Mouse (Mus musculus) adrenal gland, adult 8-10 months (tissue): ENCODE measurements around the gene Hexim1. TPM values are rescaled to one million over a fixed set of nuclear protein-coding genes. Genes with fewer than 3 reads are reported as not detected.

Experiments used
- DNase-seq: peaks from one replicate; pipeline ENCODE4 v3.0.0; 2022
- total RNA-seq, 4 experiments: library from RNA; stranded (reverse); gene quantifications; 2 replicates each; pipeline ENCODE4 v1.2.4; 2022

Gene Hexim1
- total RNA-seq: 10 to 100 TPM; 75.2 to 90.2 (median 86.0) TPM

DNA sequence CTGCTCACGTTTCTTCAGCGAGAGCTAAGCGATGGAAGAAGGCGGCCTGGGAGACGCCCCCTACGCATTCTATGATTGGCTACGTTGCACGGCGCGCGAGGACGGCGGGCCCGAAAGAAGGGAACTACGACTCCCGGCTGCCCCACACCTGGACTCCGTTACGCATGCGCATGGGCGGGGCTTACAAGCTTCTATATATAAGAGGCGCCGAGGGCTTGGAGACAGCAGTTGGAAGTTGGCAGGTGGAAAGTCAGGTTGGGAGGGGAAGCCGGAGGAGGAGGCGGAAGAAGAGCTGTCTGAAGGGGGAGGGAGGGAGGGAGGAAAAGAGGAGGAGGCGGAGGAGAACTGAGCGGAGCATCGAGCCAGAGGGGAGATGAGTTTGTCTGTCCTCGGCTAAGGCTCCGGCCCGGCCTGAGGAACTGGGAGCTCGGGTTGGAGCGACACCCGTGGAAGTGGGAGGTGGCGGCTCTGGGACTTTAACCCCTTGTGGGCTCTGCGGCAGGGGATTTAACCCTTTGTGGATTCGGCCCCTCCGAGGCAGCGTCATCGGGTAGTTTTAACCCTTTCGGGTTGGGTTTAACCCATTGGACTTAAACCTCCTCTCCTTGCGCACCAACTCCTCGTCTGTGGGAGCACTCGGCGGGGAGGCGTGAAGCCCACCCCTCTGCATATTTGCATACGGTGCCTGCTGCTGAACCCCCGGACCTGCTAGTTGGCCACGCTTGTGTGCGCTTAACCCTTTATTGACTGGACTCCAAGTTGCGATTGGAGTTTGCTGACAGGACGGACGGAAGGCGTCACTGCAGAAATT is at the start of gene Hexim1:
Gene Hexim1, plus strand, starts transcription at position 224 of the 811 bp plus-strand sequence.
- peak; percentile 100 for DNase-seq

DNA sequence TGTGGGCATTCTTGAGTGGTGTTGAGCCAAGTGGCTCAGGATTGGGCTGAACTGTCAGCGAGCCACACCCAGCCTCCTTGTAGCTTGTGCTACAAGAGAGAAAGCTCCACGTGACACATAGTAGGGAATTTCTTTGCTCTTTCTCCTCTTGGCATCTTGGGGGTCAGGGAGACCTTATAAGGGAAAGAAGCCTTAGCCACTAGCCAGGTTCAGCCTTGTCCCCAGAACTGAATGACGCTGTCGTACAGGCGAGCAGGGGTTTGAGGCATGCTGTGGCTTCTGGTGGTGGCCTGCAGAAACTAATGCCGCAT is 49.0 kb upstream of the Hexim1 start:
- no peak for DNase-seq

DNA sequence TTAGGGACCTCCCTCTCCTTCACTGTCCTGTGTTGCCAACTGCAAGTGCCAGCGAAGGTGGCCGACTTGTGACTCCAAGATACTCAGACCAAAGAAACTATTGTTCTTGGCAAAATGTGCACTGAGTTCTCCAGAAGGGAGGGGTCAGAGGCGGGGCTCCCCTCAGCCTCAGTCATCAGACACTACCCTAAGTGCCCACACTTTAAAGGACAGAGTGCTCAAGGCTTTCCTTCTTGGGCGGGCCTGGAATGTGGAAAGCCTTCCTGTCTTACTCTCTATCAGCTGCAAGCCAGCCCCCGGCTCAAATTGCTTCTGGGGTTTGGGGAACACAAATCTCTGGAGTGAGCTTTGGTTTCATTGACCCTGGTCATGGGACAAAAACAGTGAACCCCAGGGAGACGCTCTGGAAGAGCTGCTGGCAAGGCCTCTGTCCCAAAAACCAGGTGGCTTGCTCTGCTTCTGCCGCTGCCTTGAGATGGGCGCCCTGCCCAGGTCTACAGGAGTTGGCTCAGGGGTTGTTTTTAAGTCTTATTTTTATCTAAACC is 48.5 kb upstream of the Hexim1 start:
- DNase-seq: no peak

DNA sequence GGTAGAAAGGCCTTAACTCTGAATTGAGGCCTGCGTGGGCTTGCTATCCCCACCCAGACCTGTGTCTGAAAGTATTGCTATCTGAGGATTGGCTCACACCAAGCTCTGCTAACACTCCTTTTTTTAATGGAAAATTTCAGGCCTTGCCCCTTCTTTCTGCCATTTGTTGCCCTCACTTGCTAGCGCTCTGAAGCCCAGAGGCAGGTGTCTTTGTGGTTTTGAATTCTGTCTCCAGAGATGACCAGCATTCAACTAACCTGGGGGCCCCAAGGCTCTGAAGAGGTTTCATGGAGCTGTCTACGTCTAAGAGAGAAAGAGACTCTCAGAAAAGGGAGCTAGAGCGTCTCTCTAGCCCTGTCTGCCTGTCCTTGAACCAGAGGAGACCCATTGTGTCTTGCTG is 47.8 kb upstream of the Hexim1 start:
- no peak for DNase-seq

DNA sequence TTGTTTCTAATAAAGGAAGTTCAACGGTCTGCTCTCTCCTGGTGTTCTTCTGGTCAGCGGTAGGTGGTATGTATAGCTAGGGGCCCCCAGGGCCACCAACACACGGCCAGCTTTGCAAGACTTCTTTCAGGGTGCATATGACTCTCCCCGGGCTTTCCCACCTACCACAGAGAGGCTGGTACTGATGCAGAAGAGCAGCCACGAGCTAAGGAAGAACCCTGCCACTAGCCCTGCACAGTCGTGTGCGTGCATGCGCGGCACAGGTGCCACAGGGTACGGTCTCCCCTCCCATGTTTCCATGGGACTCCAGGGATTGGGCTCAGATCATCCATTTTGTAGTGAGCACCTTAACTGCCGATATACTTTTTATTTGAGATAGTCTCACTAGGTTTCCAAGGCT is 47.1 kb upstream of the Hexim1 start:
- no peak for DNase-seq

DNA sequence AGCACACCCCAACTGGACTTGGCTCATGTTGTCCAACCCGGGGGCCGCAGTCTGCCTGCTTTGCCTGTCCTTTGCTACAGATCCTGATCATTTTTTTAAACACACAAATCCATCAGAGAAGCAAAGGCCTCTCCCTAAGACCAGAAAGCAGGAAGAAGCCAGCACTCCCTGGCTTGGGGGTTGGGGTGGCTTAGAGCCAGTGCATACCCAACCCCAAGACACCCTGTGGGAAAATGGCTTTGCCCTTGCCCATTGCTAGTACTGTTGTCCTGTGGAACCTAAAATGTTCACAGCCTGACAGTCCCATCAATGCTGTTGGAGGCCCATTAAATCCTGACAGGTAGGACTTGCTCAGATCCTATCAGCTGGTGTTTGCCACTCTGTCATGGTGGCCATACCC is 46.3 kb upstream of the Hexim1 start:
- no peak for DNase-seq

DNA sequence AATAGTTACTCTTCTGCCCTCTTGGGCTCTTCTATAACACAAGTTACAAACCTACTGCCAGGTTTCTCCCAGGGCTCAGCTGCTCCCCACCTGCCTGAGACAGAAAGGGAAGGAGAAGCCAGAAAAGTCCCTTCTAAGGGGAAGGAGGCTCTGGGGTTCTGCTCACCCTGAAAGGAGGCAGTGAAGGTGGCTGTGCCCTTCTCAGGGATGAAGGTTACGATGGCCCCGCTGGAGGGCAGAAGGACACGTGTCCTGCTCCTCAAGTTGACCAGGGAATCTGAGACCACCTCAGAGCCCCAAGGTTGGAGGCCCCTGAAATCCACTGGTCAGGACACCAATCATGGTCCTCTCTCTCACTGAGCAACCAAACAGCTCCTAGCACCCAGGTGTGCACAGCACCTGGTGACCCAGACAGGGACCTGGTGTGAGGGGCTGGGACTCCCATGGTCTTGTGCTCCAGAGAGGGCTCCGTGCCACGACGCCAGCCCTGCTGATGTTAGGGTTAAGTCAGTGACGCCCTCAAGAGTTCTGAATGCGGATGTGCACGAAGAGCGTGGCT is 45.6 kb upstream of the Hexim1 start:
- DNase-seq: no peak

DNA sequence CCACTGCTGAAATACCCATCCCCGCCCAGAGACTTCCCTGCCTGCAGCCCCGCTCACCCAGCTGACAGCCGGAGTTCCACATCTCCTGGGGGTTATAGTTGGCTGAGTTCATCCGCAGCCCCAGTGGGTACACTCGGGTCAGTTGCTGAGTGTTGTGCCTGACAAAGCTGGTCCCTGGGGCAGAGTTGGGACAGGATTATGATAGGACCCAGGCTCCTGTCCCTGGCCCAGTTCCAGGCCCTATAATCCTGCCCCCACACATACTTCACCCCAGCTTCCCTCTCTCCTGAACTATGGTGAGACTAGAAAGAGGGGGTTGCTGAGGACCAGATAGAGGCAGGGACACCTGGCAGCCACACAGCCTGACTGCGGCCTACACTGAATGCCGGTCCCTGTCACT is 42.4 kb upstream of the Hexim1 start:
- DNase-seq: no peak

DNA sequence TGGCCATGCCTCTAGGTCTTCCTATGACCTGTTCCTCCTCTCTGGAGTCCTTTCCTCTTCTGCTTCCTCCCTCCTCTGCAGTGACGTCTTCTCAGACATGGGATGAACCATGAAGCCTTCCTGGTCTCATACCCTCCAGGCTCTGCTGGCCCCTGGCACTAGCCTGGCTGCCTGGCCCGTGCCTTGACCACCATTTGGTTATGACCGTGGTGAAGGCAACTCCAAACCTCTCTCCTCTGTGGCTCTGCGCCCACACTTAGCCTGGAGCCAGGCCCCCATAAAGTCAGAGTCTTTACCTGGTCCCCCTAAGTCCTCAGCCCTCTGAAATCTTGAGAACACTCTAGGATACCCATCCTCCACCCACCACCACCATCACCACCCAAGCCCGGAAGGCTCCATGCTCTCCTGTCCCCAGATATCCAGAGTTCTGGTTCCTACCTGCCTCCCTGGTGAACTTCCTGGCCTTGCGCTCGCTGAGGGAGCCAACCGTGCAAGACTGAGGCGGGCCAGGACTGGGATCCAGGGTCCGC is 41.8 kb upstream of the Hexim1 start:
- DNase-seq: no peak

DNA sequence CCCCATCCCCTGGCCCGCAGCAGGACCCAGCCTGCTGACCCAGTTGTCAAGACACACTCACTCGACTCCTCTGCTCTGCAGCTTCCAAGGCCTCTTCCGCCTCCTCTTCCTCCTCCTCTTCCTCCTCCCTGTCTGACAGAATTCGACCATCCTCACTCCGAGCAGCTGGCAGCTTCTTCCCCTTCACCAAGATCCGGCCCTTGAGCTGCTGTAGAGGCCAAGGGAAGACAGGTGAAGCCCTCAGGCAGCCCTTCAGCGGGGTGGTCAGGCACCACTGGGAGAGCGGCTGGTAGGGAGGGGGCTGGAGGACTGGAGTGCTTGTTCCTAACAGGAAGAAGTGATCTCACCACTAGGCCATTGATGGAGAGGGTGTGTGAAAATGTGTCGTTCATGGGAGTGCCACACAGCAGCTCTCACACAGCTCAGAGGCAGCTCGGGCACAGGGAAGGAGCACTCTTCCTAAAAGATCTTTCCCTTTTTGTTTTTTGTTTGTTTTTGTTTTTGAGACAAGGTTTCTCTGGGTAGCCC is 41.2 kb upstream of the Hexim1 start:
- no peak for DNase-seq

DNA sequence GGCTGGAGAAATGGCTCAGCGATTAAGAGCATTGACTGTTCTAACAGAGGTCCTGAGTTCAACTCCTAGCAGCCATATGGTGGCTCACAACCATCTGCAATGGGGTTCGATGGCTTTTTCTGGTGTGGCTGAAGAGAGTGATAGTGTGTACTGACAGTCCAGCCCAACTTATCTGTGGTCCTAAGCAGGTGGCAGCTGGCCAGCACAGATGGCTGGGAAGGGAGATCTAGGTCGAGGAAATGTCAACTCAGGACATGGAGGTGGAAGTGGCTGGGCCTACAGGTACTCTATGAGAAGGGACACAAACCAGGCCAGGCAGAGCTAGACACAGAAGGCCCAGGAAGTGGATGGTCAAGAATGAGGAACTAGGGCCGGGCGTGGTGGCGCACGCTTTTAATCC is 40.0 kb upstream of the Hexim1 start:
- DNase-seq: no peak

DNA sequence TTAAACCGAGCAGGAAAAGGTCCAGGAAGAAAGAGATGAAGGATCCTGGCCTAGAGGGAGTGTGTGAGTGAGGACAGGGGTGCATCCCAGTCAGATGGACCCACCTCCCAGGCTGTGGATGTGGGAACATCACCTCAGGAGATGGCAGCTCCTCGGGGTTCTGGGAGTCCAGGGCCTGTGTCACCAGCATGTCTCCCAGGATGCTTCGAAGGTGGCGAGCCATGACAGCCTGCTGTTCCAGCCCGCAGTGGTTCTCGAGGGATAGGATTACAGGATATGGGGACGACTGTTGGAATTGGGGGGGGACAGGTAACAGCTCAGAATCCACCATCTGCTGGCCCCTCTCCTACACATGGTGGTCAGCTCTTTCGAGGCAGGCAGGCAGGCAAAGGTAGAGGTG is 39.5 kb upstream of the Hexim1 start:
- DNase-seq: no peak

DNA sequence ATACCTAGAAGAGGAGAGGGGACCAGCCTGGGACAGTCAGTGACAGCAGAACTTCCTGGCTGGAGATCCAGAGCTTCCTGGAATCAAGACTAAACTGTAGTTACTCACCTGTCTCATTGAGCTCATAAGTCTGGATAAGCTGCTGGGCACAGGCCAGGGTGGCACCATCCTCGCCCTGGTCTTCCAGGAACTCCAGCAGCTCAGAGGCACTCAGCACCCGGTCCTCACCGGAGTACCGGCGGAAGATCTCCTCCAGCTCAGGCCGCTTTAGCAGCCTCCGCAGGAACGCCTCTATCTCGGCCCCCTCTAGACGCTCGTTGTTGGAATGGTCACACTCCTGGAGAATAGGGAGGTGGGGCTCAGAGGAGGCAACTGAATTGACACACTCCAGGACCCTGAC is 37.9 kb upstream of the Hexim1 start:
- DNase-seq: no peak

DNA sequence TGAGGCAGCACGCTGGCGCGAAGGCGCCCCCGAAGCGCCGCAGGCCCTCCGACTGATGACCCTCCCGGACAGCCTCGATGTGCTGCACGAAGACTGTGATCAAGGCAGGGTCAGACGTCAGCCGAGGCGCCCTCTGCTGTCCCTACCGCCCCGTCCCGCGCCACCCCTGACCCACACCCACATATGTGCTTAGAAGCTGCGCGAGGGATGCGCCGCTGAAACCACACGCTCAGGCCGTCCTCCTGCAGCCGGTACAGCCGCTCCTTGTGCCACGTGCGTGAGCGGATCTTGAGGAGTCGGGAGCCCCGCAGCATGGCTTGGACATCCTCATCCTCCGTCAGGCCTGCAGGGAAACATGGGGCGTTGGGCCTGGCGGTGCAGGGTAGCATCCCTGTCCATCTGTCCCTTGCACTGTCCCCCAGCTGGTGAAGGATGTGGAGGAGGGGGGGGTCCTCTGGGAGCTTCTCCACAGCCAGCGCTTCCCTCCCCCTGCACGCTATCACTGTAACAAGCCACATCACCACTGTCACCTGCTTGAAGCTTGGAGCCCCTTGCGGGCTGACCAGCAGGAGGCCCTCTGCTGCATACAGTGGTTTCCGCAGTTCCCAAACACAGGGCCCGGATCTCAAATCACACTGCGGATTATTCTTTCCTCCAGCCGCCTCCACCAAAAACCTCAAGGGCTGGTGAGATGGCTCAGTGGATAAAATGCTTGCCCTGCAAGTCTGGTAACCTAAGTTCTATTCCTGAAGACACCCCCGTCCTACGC is 35.5 kb upstream of the Hexim1 start:
- DNase-seq: no peak

DNA sequence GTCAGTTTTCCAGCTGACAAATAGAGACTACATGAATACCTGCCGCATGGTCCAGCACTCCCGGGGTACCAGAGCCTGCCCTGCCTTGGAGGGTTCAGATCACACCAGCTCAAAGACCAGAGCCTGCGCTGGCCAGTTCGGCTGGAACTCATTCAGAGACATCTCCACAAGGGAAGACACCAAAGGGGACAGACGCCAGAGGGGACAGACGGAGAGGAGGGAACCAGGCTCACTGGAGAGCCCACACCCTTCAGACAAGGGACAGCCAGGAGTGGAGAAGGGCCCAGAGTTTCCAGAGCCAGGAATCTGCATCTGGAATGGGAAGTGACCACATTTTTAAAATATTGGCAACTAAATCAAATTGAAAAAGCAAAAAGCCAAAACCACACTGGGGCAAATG is 34.4 kb upstream of the Hexim1 start:
- DNase-seq: no peak

DNA sequence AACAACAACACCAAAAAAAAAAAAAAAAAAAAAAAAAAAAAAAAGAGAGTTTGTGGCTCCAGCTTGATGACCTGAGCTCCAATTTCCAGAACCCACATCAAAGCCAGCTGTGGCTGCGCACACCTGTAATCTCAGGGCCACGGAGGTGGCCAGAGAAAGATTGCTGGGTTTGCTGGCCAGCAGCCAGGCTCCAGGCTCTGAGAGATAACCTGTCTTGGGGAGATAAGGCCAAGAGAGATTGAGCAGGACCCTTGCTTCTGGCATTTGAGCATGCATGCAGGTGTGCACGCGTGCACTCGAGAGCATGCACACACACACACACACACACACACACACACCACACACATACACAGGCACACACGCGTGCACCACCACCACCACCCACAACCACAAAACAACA is 22.7 kb upstream of the Hexim1 start:
- DNase-seq: no peak

DNA sequence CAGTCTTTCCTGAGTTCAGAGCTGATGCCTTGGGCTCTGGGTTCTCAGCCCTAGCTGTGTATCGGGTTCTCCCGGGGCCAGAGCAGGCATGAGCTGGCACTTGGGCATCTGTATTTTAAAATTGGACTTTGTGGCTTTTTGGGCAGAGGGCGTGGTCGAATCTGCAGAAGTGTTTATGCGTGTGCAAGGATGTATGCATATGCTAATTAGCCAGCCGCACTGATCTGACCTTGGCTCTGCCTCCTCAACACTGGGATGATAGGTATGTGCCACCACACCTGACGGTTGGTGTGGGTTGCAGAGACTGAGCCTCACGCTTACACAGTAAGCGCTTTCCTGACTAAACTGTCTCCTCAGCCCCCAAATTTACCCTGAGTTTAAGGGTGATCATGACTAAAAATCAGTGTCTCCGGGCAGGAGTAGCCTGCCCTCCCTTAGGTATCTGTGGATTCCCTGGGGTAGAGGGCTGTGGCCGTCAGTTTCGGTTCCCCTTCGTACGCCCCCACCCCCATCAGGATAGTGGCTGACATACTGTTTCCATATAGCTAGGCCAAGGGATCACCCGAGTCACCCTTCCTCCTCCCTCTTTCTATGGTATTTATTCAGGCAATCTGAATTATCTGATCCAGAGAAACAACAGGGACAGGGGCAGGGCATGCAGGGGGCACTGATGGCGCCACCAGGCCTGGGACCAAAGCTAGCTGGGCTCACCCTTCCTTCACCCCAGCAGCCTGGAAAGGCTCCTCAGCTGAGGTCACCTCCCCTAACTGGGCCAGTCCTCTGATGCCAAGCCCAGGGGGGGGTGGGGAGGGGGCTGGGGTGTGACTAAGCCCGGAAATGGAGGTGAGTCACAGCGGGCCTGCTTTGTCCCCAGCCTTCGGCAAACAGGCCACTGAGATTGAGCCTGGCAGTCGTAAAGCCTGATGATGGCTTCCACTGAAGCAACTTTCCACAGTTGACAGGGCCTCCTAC is 21.9 kb upstream of the Hexim1 start:
- DNase-seq: peak; percentile 72

DNA sequence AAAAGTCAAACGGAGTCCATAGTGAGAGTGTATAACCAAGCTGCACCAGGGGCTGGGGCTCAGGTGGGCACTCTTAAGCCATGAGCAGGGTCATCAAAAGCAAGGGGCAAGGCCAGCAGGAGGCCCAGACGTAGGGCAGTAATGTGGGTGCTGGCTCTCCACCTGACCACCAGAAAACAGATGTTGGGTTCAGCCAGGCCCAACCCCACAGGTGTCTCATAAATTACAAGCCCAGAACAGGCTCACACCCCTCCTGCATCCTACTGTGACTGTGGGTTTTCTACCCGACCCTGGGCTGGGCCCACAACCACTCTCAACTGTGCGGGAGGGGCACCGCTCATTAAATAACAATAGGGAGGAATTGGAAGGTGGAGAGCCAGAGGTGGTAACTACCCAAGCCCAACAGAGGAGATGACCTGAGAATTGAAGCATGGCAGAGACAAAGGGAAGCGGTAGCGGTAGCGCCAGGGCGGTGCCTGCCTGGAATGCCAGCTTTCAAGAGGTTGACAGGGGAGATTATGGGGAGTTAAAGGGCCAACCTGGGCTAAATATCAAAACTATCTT is 20.8 kb upstream of the Hexim1 start:
- DNase-seq: no peak

DNA sequence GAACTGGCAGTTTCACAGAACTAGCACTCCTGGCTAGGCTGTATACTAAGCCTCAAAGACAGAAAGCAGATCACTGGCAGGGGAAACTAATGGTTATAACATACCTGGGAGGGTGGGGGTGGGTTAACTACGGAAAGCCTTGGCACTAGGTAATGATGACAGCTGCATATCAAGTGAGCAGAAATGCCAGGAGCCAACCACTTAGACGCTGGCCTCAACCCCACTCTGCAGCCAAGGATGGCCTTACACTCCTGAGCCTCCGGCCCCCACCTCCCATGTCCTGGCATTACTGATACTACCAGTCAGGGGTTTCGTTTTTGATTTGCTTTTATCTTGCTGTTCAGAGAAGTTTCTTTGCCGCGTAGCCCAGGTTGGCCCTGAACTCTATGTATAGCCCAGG is 20.2 kb upstream of the Hexim1 start:
- DNase-seq: no peak

DNA sequence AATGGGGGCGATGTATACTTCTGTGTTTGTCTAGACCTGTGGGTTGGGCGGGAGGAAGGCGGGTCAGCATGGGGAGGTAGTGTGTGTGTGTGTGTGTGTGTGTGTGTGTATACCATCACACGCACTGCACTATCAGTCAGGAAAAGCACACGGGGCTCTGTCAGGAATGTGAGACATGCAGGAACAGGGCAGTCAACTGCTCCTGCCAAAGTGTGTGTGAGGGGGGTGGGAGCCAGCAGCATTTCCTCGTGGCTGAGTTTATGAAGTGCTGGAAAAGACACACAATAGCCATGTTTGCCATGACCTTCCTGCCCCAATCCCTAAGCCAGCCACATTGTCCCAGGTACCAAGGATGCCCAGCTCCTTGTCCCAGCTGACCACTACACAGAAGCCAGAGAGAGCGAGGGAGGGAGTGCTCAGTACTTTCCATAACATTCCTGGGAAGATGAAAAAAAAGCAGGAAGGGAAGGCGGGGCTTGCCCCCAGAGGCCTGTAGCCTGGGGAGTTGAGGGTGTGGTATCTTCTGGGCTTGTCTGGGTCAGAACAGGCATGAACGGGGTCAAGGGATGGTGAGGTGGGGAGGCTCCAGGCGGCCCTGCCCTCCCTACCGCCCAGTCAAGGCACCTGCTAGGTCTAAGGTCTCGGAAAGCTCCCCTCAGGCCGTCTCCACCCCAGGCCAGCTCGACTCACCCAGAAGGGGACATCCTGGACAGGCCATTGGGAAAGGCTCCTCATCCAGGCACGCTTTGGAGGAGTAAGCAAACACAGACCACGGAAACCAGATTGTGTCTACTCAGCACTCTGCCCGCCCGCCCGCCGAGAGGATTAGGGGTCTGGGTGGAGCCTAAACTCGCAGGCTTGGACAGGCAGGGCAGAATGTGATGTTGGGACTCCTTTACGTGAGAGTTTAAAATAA is 18.8 kb upstream of the Hexim1 start:
- no peak for DNase-seq
